Mouse (Mus musculus): Measurements from ENCODE around the gene Fhit. TPM values are rescaled to one million over a fixed set of nuclear protein-coding genes. Genes with fewer than 3 reads are reported as not detected.
"Not testable (repeated sequence)": the region's sequence is repeated elsewhere in the genome, so short reads cannot be mapped to it uniquely, and the experiment has no call there.

Fhit gene
- polyA plus RNA-seq, 3 experiments from 2014 or later, result 2.0 to 7.7 (median 6.6) TPM

DNA sequence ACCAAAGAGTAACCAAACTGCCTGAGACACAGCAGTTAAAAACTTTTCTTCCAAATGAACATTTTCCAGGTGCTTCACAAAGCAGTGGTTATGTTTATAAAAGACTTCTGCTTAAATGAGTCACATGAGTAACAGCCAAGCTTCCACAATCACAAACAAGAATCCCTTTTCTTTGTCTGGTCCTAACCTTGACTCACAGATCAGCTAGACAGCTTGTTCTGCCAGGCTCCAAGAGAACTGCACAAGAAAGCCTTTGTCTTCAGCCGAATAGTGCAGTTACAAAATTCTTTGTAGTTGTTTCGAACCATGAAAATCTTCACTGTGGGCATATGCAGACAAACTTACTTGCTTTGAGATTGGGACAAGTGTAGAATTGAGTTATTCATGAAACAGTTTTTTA is 1201.4 kb downstream of the Fhit start:
- ATAC-seq, result no peak

DNA sequence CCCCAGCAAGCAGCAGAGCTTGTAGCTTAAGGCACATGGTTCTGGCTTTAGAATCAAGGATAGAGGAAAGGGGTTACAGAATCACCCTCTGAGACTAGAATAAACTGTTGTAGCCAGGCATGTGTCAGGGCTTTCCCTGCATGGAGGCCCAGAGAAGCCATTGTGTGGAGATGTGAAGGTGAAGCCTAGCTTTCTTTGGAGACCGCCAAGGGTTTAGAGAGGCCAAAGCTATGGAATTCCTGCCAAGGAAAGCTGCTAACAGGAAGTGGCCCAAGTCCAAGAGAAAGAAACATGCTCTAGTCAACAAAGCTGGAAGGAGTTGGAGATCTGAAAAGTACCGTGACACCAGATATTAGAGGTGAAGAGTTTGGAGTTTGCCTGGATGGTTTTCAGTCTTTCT is 1262.3 kb downstream of the Fhit start:
- no peak for ATAC-seq

DNA sequence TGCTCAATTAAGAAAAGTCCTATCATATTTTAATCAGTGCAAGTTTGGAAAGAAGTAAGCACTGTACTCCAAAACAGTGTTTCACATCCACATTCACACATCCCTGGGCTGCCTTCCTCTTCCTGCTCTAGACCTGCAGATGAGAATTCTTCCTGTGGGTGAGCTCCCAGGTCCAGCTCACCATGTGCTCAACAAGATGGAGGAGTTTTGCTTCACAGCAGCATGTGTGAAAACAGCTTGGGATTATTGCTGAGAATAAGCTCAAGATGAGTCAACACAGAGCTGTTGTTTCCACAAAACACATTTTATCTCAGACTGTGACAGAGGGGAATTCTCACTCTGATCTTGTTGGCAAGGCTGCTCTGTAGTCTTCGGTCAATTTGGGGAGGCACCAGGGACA is 1265.3 kb downstream of the Fhit start:
- no peak for ATAC-seq

- no peak for ATAC-seq
Measured at GRCm38 (mm10) chr14:9852041-9852440, 1309.8 kb downstream of the Fhit start.

DNA sequence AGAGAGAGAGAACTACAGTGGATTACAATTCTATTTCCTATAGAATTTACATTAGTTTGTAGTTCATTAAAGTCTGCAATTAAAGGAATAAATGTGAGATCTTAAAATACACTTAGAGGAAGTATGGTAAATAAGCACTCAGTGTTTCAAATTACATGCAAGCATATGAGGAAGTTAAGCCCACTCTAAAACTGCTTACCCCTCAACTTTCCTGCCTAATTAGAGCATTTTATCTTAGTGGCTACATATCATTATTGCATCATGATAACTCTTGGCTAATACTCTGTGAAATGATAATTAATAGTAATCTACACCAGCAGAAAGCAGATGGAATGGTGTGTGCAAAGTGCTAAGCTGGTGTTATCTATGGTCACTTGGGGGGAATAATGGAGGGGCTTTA is 1329.5 kb downstream of the Fhit start:
- no peak for ATAC-seq

DNA sequence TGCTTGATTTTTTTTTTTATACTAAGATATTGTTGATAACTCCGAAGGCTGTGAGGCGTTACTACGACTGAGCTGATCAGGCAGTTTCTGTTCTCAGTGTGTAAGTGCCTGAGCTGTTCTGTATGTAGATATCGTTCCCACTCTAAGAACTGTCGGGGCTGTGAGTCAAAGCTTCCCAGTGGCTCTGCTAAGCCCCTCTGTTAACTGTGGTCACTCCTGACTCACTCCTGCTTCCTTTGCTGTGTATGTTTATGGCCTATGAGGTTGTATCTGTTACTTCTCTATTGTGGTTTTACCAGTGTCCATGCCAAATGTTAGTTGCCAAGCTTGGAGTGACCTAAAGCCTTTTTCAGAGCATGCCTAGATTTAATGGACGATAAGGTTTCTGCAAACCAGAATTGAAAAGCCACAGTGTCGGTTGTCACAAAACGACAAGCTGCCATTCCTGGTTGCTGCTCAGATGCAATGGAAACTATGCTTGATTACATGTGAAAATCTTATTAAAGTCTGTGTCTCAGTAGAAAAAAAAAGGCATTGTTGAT is 1333.1 kb downstream of the Fhit start:
- ATAC-seq, result not testable (repeated sequence)

DNA sequence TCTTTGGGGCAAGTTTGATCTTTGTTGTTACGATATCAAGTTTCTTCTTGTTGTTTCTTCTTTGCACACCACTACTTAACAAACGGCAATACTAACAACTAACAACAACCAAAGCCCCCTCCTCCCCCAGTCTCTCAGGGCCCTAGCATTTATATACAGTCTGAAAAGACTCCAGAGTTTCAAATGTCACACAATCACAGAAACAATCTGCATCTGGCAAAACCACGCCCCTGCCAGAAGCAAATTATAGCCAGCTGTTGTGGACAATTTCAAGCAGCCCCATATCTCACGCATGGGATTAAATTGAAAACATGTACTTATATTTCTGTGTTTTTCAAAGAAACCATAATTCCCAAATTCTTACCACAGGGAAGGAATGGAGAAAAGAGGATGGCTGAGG is 1345.9 kb downstream of the Fhit start:
- no peak for ATAC-seq

- ATAC-seq, result no peak
Measured at GRCm38 (mm10) chr14:9811847-9812321, 1350.0 kb downstream of the Fhit start.

GRCm38 (mm10) chr14:9811177-9811846 is 1350.5 kb downstream of the Fhit start:
- ATAC-seq, result no peak

DNA sequence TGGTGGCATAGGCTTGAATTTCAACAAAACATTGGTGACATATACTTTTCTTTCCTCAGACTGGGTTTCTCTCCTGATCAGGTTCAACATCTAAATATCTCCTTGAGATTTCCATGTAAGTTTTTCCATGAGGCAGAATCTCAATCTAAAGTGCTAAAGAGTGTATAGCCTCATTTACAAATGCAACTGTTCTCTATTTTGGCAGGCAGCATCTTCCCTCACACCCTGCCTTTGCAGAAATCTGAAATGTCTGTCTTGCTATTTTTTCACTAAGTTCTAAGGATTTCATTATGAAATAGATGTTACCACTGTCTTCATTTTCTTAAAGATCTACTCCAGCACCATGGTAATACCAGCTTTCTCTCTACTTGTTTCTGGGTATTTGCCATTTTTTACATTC is 1368.4 kb downstream of the Fhit start:
- no peak for ATAC-seq

DNA sequence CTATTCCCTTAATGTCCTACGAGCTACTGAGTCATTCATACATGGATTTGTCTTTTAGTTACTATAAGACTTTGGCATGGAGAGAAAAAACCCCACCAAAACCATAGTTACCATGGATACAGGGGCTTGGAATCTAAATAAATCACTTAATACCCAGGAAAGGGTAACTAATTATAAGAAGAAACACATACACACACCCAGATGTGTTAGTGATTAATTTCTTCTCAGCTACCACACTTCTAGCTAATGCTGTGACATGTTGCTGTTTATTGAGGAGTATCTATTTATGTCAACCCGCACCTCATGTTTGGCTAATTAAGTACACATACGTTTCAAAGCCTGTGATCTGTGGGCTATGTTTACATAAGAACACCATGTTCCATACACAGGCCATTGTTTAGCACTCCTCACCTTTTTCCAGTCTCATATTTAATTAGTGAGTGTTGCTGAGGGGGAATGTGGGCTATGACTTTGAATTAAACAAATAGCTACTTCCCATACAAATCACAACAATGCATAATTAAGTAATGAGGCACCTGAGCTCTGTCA is 1373.4 kb downstream of the Fhit start:
- no peak for ATAC-seq

GRCm38 (mm10) chr14:9787389-9787788 is 1374.4 kb downstream of the Fhit start:
- ATAC-seq, result no peak

DNA sequence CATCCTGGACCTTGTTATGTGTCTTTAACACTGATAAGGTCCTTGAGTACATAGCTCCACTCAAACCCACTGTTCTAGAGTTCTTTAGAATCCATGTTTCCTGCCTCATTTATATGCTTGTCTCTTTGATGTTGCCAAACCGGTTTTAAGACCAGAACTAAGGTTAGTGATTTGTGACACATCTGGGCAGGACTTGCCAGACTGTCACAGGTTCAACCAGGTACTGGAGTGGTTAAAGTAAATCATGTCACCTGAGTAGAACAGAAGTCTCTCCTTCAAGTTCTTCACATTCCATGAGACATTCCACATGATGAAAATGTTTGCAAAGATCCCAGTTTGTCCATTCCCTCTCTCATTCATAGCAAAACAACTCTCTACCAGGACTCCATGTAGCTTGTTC is 1376.0 kb downstream of the Fhit start:
- ATAC-seq, result no peak

- no peak for ATAC-seq
Measured at GRCm38 (mm10) chr14:9751341-9751740, 1410.5 kb downstream of the Fhit start.

DNA sequence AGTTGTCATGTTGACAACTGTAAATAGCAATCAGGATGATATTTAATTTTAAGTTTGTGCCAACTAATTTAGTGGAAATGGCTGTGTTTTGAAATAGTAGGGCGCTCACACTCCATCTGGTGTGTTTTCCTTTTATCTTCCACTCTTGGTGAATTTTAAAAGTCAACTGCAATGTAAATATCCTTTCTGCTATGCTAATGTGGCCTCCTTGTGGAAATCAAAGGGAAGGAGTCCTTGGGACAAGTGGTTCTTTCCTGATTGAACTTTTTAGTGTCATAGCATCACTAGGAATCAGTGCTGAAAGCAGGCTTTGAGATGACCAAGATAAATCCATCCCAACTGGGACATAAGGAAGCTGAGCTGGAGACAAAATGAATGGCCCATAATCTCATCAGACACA is 1413.1 kb downstream of the Fhit start:
- ATAC-seq, result no peak

DNA sequence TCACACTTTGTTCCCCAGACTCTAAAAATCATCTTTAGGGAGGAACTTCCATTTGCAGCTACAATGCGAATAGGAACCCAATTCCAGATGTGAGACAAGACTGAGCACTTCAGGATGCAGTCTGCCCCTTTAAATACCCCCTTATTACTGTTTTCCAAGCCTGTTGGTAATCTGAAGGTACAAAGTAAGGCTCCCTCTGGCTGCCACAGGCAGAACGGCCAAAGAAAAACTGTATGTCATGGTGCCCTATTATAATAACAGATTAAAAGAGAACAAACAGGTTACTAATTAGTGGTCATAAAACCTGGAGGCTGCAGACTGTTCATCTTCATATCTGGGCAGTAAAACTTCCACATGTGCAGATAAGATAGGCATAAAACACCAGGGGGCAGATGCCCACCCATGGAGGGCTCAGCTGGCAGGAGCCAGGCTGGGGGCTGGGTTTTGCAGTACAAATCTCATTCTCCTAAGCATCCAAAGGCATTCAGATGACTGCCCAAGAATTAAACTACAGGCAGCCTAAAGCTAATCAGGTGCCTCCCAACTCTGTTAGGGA is 1439.8 kb downstream of the Fhit start:
- ATAC-seq, result no peak

- no peak for ATAC-seq
Measured at GRCm38 (mm10) chr14:9698621-9699020, 1463.2 kb downstream of the Fhit start.

DNA sequence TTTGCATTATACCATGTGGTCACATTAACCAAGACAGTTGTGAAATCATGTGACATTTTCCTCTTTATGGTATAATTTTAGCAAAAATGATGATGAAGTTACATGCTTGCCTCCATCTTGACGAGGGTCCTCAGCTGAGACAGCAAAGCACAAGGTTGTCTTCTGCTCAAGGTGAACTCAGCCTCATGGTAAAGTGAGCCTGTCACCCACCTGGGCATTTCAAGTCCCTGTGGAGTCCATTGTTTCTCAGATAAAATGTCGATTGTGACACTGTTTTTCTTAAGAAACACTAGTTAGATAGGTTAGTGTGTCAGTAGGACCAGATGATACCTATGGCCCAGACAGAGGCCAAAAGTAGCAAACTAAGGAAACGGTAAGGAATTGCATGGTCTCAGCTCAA is 1464.7 kb downstream of the Fhit start:
- ATAC-seq, result no peak

DNA sequence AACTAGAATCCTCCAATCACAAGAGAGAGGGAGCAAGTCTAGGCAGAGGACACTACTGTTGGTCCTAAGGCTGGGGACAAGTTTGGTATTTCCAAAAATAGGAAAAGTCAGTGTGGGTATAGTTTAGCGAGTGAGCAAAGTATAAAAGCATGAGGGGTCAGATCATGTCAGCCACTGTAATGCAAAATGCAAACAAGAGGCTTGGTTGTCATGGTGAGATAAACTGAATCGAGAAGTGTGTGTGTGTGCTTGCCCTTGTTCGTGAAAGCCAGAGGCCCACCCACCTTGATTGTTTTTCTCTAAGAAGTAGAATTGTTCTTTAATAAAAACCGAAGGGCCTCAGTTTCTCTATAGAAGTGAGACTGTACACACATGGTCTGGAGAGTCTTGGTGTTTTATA is 1465.8 kb downstream of the Fhit start:
- ATAC-seq, result no peak

DNA sequence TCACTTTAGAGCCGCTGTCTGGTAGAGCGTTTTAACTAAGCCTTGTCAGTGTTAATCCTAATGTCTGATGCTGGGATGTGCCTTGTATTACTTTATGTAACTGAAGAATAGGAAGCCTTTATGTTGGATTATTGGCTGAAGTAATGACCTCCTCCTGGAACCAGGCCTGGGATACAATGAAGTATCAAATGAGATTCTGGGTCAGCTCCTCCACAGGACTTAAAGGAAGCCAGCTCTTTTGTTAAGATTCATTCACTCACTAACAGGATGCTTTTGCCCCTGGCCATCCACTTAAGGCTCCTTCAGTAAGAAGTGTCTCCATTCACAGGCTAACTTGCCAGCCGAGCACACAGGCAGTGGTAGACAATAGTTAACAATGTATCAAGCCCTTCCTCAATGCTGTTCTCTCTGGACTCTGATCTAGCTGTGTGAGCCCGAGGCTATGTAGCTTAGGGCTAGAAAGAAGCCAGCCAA is 1466.6 kb downstream of the Fhit start:
- no peak for ATAC-seq

GRCm38 (mm10) chr14:9688664-9689257 is 1473.1 kb downstream of the Fhit start:
- ATAC-seq, result no peak

DNA sequence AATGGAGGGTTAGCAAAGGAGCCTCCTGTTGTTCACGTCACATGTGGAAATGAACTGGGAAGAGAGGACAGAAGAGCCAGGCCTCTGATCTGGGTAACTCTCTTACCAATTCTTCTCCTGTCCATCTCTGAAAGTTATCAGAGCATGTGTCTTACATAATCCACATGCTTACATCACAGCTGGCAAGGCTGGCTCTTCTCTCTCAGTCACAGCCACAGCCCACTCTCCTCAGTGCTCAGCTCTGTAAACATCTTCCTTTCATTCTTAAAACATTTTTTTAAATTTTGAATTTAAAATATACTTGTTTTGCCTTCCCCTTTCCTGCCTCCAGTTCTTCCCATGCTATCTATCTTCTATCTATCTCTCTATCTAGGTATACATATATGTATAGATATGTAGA is 1477.5 kb downstream of the Fhit start:
- no peak for ATAC-seq

DNA sequence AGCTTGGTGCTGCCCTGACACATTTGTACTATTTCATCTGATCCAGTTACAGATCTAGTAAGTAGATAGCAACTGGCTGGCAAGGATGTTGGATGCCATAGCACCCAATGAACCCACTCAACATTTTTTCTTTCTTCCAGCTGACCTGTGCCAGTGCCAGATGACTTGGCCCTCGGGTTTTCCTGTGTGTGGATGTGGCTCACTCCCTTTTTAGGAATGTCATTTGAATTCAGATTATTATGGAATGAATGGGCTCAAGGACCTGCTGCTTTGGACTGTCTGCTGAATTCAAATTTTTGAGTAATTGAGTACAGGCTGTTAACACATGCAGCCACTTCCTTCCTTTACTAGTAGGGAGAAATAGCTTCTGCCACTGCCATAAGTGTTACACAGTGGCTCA is 1489.1 kb downstream of the Fhit start:
- ATAC-seq, result no peak

GRCm38 (mm10) chr14:9671776-9672175 is 1490.1 kb downstream of the Fhit start:
- no peak for ATAC-seq

Data from inflammation-experienced regulatory T-cells, adult 6 months (primary cell).